Mouse (Mus musculus) cerebellum, adult 9-10 months (tissue): ENCODE measurements around the gene Stam.
"Not testable (repeated sequence)": the region's sequence is repeated elsewhere in the genome, so short reads cannot be mapped to it uniquely, and the experiment has no call there.

Experiments used
- DNase-seq: peaks from one replicate; pipeline ENCODE4 v3.0.0; 2022

Stam gene

GRCm38 (mm10) chr2:14073362-14074220, at the start of gene Stam:
Stam (plus strand) TSS chr2:14074098.
- peak; percentile 89 for DNase-seq

DNA sequence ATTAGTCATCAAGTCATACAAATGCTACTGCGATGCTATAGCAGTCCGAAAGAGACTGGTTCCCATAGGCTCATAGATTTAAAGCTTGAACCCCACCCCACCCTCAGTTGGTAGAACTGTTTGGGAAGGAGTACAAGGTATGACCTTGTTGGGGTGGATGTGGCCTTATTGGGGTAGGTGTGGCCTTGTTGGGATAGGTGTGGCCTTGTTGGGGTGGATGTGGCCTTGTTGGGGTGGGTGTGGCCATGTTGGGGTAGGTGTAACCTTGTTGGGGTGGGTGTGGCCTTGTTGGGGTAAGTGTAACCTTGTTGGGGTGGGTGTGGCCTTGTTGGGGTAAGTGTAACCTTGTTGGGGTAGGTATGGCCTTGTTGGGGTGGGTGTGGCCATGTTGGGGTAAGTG, 32.6 kb upstream of the Stam start:
- DNase-seq = no peak

- no peak for DNase-seq
Measured at GRCm38 (mm10) chr2:14043011-14043410, 30.9 kb upstream of the Stam start.

DNA sequence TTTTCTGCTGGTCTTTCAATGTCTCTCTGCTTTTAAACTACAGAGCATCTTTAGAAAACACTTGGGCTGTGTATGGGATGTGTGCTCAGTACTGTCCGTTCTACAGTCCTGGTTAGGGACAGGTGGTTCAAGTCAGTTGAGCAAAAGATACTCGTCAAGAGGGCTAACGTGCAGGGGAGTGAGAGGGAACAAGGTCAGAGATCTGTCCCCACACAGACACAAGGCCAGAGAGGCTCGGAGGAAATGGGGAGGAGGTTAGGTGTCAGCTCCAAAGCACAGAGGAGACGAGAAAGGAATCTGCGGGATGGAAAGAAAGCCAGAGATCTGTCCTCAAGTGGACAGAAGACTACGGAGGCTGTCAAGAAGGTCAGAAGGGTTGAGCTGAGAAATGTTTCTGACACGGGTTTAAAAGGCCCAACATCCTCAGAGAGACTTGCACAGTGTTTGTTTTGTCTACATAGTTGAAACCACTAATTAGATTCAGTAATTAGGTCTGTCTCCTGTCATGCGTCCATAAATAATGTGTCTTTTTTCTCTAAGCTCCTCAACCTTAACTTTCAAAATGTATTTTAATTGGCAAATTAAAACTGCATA, 30.2 kb upstream of the Stam start:
- no peak for DNase-seq

DNA sequence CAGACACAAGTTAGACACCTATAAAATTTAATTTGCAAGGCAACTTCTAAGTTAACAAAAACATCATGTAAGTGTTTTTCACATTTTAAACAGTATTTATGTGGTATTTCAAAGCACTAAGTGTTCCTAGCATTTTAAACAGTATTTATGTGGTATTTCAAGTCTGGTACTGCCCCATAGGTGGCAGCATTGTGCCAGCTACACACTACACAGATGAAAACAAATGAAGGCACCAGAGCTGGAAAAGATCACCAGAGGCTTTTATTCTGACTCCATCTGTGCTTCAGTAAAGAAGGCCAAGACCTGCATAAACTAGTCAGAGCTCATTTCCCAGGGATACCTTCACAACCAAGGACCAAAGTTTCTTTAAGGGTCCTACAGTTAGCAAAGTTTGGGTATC, 25.5 kb upstream of the Stam start:
- peak; percentile 87 for DNase-seq

DNA sequence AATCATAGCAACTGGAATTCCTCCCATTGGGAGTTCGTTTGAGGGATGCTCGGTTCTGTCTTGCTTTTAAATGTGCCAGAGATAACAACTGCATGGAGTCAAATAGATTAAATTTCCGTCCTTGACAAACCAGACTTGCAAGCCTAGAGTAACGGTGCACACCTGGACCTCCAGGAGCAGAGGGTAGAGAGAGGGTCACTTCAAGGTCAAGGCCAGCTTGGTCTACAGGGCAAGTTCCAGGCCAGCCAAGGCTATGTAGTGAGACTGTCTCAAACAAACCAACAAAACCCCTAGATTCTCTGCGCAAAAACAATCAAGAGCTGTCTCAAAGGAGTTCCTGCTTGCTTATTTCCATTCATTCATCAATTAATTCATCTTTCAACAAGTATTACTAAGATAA, 25.1 kb upstream of the Stam start:
- DNase-seq = no peak

- DNase-seq = no peak
Measured at GRCm38 (mm10) chr2:14053618-14054017, 20.3 kb upstream of the Stam start.

DNA sequence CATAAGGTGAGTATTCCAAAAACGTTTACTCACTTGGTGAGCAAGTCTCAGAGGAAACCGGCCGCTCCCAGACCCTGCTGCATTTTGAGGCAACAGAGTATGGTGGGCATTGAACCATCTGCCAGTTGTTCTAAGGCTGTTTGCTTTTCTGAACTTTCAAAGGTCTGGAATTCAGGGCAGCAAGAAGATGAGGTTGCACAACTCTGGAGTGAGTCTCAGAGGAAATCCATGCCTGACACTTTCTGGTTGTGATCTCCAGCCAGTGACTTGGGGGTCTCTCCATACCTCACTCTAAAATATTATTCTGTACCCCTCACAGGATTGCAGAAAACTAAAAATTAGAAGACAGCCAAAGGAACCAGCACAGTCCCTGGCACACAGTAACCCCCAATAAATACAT, 19.7 kb upstream of the Stam start:
- DNase-seq = no peak

GRCm38 (mm10) chr2:14054716-14055115, 19.2 kb upstream of the Stam start:
- no peak for DNase-seq

- DNase-seq = no peak
Measured at GRCm38 (mm10) chr2:14055168-14055565, 18.7 kb upstream of the Stam start.

- DNase-seq = peak; percentile 87
Measured at GRCm38 (mm10) chr2:14055566-14056331, 18.1 kb upstream of the Stam start, which contains the start of gene Hacd1. Hacd1 (minus strand) TSS chr2:14056135.

DNA sequence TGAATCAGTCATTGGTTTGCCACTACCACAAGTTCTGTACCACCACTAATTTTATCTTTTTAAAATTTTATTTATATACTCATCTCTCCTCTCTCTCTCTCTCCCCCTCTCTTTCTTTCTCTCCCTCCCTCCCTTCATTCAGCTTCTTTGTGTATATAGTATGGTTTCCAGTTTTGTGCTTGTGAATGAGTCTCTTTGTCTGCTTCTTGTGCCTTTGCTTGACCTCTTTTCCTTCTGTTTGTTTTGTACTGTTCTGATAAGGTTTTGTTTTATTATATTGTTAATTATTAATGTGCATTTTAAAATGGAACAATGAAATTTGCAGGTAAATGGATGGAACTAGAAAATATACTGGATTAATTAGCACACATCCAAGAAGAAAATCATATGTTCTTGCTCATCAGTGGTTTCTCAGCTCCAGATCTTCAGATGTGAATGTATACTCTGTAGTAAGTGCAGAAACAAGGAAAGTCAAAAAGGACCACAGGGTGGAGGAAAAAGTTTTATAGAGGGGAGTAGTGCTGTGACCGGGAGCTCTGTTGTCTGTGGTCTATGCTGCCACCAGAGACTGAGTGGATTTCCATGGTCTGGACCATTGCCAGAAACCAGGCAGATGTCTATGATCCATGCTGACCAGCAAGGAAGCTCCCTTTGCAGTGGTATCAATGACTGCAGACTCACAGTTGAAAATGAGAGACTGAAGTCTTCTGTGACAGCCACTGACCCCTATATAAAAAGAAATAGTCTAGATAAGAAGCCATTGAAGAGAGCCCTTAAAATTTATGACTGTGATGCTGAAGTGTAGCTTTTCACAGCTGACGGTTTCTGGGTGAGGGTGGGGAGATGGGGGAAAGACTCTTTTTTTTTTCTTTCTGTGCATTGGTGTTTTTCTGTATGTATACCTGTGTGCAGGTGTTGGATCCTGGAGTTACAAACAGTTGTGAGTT, 7.9 kb upstream of the Stam start:
- no peak for DNase-seq

DNA sequence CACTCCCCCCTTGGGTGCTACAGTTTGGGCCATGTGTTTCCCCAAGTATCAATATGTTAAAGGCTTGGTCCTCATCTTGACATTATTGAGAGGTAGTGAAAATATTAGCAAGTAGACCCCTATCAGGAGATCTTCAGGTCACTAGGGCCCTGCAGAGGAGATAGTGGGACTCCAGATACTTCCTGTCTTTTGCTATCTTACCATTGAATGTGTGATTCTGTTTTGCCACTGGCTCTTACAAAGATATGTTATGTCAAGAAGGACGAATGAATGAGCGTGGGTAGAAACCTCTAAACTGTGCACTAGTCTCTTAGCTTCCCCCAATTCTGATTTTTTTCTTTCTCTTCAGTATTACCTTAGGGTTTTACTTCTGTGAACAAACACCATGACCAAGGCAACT, 4.9 kb upstream of the Stam start:
- DNase-seq = no peak

DNA sequence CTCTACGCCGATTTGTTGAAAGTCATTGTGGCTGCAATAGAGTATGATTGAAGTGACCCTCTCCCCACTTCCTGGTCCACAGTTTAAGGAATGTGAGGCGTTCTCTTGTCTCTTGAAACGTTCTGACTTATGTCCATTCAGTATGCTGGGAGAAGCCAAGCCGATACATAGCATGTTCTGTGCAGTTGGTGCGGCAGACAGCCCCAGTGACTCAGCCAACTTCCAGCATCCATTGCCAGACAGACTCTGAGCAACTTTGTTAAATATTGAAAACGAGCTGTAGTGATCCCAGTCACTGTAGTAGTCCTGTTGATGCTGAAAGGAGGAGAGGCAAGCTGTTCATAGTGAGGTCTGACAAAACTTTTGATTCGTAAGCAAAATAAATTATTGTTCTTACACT, 3.4 kb upstream of the Stam start:
- no peak for DNase-seq

GRCm38 (mm10) chr2:14073008-14073361, 913 bp upstream of the Stam start:
- peak; percentile 65 for DNase-seq

DNA sequence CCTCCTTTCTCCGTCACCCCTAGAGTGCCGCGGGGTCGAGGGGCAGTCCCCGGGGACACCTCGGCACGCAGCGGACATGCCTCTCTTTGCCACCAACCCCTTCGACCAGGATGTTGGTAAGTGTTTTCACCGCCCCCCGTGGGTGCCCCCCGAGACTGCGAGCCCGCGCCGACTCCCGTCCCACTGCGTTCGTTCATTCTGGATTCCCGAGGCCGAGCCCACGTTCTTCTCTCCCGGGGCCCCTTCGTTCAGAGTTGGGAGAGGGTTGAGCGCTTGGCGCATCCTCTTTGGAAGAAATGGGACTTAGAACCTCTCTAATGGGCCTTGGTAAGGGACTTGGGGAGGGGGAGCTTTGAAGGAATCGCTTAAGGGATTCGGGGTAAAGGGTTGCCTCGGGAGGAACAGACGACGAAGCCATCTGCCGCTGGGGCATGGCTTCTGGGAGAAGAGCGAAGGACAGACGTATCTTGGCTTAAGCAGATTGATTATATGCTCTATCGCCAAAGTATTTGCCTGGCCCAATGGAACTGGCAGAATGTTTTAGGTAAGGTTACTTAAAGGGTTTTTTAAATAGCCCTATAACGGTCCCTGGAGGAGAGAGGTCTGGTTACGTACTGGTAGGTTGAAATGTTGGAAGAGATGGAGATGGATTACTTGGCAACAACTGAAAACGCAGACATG, 463 bp downstream of the Stam start:
- no peak for DNase-seq

DNA sequence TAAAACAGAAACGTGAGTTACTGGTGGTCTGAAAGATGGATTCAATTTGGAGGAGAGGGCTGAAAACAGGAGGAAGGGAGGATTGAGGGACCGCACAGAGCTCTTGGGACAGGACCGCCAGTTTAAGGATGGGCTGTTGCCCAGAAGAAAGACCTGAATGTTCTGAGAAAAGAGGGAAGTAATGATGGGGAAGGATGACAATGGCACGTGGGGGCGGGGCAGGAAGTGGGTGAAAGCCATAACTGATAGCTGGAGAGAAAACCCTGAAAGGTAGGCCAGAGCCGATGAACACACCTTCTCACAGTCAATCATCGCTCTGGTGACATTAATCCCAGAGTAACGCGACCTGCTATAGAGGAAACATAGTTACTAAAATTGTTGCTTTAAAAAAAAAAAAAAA, 4.6 kb downstream of the Stam start:
- DNase-seq = not testable (repeated sequence)

DNA sequence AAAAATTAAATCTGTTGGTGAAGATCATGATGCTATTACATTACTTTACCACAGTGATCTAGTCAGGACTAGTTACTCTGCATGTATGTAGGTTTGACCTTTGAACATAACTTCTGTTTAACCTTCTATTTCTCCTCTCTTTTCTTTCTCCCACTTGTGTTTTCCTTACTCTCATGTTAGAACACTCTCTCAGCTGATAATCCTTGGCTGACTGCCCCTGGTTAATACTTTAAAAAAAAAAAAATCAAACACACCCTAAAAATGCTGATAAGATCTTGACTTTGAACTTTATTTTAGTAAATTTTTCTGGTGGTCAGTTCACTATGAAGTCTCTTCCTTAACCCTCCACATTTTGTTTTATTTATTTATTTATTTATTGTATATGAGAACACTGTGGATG, 26.6 kb downstream of the Stam start:
- no peak for DNase-seq

GRCm38 (mm10) chr2:14102603-14103002, 28.7 kb downstream of the Stam start:
- no peak for DNase-seq

DNA sequence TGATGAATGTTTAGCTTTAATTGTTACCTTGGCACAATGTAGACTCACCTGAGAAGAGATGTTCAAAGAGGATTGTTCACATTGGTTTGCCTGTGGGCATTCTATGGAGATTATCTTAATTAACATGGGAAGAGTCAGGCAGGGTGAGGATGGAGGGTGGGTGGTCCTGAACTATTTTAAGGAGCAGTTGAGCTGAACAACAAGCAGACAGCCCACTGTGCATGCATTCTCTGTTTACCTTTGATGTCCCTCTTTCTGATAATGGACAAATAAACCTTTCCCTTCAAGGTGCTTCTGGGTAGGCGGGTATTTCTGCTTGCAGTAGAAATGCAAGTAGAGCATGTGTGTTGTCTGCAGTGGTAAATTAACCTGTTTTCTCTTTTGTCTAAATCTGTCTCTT, 30.0 kb downstream of the Stam start:
- no peak for DNase-seq

DNA sequence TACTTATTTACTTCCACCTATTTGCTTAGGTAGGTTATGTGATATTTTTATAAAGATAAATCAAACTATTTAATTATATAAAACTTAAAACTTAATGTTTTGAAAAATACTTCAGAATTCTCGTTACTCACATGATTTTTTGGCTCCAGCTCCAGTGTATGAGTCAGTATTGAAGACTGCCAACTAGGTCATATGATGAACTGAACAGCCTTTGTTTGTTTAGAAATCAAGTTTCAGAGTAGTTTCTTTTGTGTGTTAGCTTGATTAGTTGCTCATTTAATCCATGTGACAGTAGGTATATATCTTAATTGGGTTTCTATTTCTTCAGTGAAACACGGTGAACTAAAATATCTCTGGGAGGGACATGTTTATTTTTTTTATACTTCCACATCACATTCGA, 33.8 kb downstream of the Stam start:
- peak; percentile 33 for DNase-seq

DNA sequence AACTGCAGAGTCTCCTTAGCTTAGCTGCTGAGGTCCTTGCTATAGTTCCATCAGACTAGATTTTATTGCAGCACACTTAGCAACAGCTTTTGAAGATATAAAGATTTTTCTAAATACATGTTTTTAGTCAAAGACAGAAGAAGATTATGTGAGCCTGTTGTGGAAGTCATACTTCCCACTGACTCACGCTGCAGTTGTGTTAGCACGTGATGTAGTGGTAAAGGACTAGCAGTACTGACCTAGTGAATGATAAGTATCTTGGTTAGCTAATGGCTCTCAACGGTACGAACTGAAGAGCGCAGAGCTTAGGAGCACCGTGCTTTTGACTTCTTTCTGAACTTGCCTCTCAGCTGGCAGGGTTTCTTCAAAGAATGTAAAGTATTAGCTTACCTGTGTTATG, 52.5 kb downstream of the Stam start:
- DNase-seq = no peak
